Mouse (Mus musculus) heart, postnatal 25 days (tissue): Measurements from ENCODE around the gene Uggt2. TPM values are rescaled to one million over a fixed set of nuclear protein-coding genes. Genes with fewer than 3 reads are reported as not detected.
"Not testable (repeated sequence)": the region's sequence is repeated elsewhere in the genome, so short reads cannot be mapped to it uniquely, and the experiment has no call there.

Source experiments
- DNase-seq: peaks from one replicate; pipeline ENCODE4 v3.0.0; 2022; ENCODE audit warnings: low spot score
- intact Hi-C: fragments of 180-260 bp; cut with DNase I; formaldehyde crosslinking; loops from one replicate; pipeline ENCODE4 v1.15.1; 2025
- total RNA-seq, 2 experiments: library from RNA; stranded (reverse); gene quantifications; 2 replicates each; pipeline ENCODE4 v1.2.3; 2021

The Uggt2 gene
- total RNA-seq, 2 experiments from 2014 or later, result 6.0 to 6.2 TPM

DNA sequence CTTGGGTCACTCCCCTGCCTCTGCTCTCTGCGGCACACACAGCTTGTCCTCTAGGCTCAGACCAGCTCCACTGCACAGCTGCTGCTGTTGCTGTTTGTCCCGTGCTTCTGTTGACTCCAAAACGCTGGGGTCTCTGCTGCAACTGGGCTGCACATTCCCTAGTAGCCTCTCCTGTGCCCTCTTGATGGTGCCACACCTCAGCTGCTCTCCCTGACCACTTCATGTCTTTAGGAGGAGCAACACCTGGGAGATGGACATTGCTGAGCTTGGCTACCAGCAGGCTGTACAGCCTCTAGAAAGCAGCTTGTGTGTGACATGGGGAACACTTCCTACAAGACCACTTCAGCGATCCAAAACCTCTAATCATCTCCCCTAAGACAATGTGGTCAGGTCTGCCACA is 115.1 kb downstream of the Uggt2 start:
- intact Hi-C loops, result no loop called here
- DNase-seq, result no peak

- DNase-seq, result no peak
- intact Hi-C loops, result no loop called here
Measured at GRCm38 (mm10) chr14:118983396-118983795, 115.8 kb downstream of the Uggt2 start.

DNA sequence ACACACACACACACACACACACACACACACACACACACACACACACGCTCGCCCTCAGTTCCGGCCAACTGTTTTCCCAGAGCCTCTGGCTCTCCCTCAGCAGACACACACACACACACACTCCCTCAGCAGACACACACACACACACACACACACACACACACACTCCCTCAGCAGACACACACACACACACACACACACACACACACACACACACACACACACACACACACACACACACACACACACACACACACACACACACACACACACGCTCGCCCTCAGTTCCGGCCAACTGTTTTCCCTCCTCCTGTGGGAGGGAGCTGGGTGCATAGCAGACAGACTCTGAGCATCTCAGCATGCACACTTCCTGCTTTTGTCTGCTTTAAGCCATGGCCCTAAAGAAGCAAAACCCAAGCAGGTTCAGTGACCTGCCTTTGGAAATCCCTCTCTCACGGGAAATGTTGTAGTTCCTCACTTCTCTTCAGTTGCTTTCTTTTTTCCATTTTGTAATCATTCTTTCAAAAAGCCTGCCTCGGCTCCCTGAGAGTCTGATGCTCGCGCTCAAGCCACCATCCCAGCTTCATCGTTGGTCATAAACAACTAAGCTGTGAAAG is 116.7 kb downstream of the Uggt2 start:
- intact Hi-C loops, DNase-seq: not testable (repeated sequence)

- intact Hi-C loops, DNase-seq: not testable (repeated sequence)
Measured at GRCm38 (mm10) chr14:118981711-118982428, 117.4 kb downstream of the Uggt2 start.

GRCm38 (mm10) chr14:118980890-118981289 is 118.3 kb downstream of the Uggt2 start:
- intact Hi-C loops, result no loop called here
- DNase-seq, result no peak

- DNase-seq, result no peak
- intact Hi-C loops, result no loop called here
Measured at GRCm38 (mm10) chr14:118980358-118980757, 118.9 kb downstream of the Uggt2 start.

DNA sequence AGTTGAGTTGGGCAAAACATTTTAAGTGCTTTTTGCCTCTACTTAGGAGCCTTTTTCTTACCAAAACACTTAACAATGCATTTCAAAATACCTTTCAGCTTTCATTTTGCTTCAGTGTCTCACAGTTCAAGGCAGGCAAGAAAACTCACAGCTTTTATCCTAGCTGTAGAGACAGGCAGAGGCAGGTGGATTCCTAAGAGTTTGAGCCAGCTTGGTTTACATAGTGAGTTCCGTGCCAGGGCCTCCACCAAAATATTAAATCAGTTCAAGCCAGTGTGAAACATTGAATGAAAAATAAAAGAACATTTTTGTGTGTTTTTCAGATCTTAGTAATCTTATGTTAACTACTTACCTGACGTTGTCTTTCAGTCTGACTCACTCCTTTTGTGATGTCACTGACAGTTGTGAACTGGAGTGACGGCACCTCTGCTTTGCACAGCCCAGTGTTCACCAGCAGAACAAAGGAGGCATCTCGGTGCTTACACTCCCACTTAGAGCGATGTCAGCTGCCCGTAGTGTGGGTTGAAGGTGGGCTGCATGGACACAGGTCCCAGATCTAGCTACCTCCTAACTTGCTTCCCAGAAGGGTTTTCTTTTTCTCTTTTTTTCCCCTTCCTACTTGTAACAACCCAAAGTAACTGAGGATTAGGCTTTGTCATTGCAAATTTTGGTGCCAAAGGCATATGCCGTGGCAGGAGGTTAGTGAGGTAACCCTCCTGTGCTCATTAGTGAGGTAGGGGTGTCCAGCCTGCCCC is 119.5 kb downstream of the Uggt2 start:
- intact Hi-C loops, result no loop called here
- no peak for DNase-seq

DNA sequence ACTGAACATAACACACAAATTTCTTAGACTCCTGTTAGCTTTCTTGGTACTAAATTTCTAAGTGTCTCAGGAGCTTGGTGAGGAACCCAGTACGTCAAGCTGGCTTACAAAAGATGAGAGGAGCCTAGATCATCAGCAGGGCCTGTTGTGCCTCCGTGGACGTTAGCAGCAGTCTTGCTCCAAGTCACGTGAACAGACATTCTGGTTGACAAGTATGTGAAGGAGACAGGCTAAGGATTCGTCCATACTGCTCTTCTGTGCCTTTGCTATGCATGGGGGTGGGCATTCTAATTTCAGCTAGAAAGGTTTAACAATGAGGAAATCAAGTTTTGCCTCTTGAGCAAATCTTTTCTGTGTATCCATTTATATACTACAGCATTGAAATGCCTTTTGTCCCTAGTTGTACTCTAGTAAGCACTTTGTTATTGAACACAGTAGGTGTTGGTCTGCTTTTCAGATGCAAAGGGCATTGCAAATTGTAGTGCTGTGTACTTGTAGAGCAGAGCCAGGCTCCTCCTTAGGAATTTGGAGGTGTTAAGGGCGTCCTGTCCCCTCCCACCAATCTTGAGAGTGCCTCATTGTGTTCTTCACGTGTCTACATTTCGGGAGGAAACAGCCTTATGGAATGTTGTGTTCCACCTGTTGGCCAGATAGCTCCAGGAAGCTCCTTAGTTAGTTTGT is 122.0 kb downstream of the Uggt2 start:
- intact Hi-C loops, result no loop called here
- DNase-seq, result no peak

GRCm38 (mm10) chr14:118972268-118972667 is 127.0 kb downstream of the Uggt2 start:
- intact Hi-C loops, result no loop called here
- DNase-seq, result no peak

DNA sequence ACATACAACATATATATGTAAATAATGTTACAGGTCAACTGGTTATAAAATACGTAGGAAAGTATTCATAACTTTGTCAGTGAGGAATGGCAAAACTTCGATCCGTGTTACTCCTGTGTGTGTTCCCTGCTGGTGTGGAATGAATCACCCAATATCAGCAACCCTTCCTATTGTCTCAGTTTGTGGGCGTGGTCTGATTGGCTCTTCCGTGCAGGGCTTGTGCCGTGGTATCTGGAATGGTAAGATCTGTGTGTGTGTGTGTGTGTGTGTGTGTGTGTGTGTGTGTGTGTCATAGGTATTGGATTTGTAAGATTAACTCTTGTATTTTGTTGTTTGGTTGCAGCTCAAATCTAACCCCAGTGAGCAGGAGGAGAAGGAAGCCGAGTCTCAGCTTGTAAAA is 131.6 kb downstream of the Uggt2 start:
- intact Hi-C loops, result no loop called here
- DNase-seq, result no peak

DNA sequence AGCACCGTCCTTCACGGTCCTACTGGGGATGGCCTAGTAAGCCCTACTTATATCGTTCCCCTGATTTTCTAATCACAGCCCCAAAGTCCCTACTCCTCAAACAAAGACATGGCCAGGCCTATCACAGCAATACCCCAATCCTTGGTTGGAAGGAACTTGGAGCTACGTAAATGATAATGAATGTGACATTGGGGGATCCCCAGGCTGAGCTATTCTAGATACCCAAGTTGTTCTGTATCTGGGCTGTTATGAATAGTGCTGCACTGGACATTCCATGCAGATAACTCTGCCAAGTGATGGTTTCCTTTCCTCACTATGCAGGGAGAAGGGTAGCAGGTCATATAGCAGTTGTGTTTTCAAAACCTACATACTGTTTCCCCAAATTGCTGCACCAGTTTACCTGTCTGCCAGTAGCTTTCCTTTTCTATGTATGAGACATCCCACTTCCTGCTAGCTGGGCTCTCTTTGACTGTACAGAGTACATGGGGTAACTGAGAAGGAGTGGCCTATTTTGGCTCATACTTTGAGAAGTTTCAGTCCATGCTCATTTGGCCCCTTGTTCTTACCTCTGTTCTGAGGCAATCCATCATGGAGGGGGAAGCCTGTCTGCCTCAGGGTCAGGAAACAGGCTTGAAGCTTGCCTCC is 133.8 kb downstream of the Uggt2 start:
- no peak for DNase-seq
- intact Hi-C loops, result no loop called here

GRCm38 (mm10) chr14:118958010-118958409 is 141.2 kb downstream of the Uggt2 start:
- intact Hi-C loops, result no loop called here
- DNase-seq, result no peak

GRCm38 (mm10) chr14:118951912-118952583 is 147.2 kb downstream of the Uggt2 start:
- intact Hi-C loops, result no loop called here
- no peak for DNase-seq

- intact Hi-C loops, result loop anchor here (5.0 kb wide), 1 partner anchor 37 kb away; no protein-coding TSS in a partner anchor
- DNase-seq, result no peak
Measured at GRCm38 (mm10) chr14:118948841-118949240, 150.4 kb downstream of the Uggt2 start.

- intact Hi-C loops, result loop anchor here (5.0 kb wide), 1 partner anchor 32 kb away; no protein-coding TSS in a partner anchor
- no peak for DNase-seq
Measured at GRCm38 (mm10) chr14:118944702-118945101, 154.5 kb downstream of the Uggt2 start.

DNA sequence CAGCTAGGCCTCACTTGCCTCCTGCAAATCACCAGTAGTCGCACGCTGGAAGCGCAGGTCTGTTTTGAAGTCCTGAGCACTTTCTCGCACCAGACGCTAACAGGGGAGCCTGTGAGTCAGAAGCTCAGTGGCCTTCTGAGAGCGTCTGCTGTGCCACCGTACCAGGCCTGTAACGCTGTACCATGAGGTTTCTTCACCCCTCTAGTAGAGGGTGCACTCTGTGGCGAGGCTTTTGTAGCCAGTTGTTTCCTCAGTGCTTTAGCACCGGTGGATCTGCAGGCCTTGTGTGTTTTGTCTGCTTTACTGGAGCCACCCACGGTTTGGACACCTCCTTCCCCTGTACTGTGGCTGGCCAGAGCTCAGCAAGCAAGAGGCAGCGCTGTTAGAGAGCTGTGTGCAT is 157.2 kb downstream of the Uggt2 start:
- no peak for DNase-seq
- intact Hi-C loops, result no loop called here

DNA sequence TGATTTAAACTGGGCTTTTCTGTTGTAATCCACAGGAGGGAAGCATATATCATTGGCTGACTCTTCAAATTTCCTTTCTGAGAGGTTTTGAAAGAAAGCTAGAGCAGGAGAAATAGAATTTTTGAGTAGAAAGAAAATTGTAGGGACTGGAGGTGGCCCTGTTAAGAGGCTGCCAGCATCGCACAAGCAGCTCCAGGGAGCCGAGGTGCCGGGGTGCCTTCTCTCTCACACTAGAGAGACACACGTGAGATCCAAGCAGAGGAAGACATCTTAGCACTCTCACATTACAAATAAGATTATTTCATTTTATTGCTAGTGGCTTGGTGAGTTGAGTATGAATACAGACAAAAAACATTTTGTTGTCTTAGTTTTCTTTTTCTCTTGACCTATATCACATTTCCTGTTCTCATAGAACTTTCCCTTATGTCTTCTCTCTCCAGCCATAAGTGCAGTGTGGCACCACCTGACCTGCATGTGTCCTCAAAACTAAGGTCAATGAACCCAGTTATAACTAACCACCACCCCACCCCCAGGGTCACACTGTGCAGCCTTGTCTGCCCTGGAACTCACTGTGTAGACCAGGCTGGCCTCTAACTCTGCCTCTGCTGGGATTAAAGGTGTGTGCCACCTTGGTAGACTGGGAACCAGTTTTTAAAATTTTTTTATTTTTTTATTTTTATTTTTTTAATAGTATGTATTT is 158.3 kb downstream of the Uggt2 start:
- intact Hi-C loops, result no loop called here
- DNase-seq, result no peak

DNA sequence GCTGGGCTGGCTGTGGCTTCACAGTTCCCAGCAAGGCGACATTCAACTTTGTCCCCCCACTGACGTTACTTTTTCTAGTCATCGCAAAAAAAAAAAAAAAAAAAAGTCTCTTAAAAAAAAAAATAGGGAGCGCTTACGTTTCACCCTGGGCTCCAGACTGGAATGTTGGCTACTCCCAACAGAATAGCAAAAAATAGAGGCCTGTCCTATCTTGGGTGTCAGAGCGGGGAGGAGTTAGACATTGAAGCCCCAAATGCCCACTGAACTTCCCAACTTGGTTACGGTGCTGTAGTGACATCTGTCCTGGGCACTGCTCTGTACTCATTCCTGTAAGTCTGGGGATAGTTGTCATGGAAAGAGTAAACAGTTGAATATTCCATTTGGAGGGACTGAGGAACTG is 160.7 kb downstream of the Uggt2 start:
- intact Hi-C loops, result loop anchor here (5.0 kb wide), 1 partner anchor 69 kb away; no protein-coding TSS in a partner anchor
- no peak for DNase-seq
